Mouse (Mus musculus): ENCODE data around the gene Mfsd1.
A peak's percentile ranks its signal among the peaks of the same experiment; 100 is the strongest.

The Mfsd1 gene

GRCm38 (mm10) chr3:67582273-67583124 lies at the start of gene Mfsd1:
Gene Mfsd1 (plus strand): TSS chr3:67582741.
- DNase-seq (ENCODE audit: low read depth, low spot score) = peak; percentile 95

- DNase-seq (ENCODE audit: low read depth, low spot score) = no peak
Observed at GRCm38 (mm10) chr3:67543630-67544029, 38.9 kb upstream of the Mfsd1 start.

- DNase-seq (ENCODE audit: low read depth, low spot score) = no peak
Observed at GRCm38 (mm10) chr3:67551193-67551592, 31.3 kb upstream of the Mfsd1 start.

GRCm38 (mm10) chr3:67553281-67553680 lies 29.3 kb upstream of the Mfsd1 start:
- DNase-seq (ENCODE audit: low read depth, low spot score) = no peak

- DNase-seq (ENCODE audit: low read depth, low spot score) = no peak
Observed at GRCm38 (mm10) chr3:67553927-67554448, 28.6 kb upstream of the Mfsd1 start.

GRCm38 (mm10) chr3:67555211-67555610 lies 27.3 kb upstream of the Mfsd1 start:
- DNase-seq (ENCODE audit: low read depth, low spot score) = no peak

GRCm38 (mm10) chr3:67557200-67557651 lies 25.3 kb upstream of the Mfsd1 start:
- no peak for DNase-seq (ENCODE audit: low read depth, low spot score)

GRCm38 (mm10) chr3:67557718-67558354 lies 24.7 kb upstream of the Mfsd1 start:
- DNase-seq (ENCODE audit: low read depth, low spot score) = no peak

- DNase-seq (ENCODE audit: low read depth, low spot score) = no peak
Observed at GRCm38 (mm10) chr3:67564731-67565357, 17.7 kb upstream of the Mfsd1 start.

- no peak for DNase-seq (ENCODE audit: low read depth, low spot score)
Observed at GRCm38 (mm10) chr3:67565540-67566227, 16.9 kb upstream of the Mfsd1 start.

- peak; percentile 49 for DNase-seq (ENCODE audit: low read depth, low spot score)
Observed at GRCm38 (mm10) chr3:67568015-67568618, 14.4 kb upstream of the Mfsd1 start.

- DNase-seq (ENCODE audit: low read depth, low spot score) = peak; percentile 39
Observed at GRCm38 (mm10) chr3:67572918-67573317, 9.6 kb upstream of the Mfsd1 start.

GRCm38 (mm10) chr3:67573523-67573922 lies 9.0 kb upstream of the Mfsd1 start:
- no peak for DNase-seq (ENCODE audit: low read depth, low spot score)

- no peak for DNase-seq (ENCODE audit: low read depth, low spot score)
Observed at GRCm38 (mm10) chr3:67576248-67576647, 6.3 kb upstream of the Mfsd1 start.

GRCm38 (mm10) chr3:67576724-67577123 lies 5.8 kb upstream of the Mfsd1 start:
- DNase-seq (ENCODE audit: low read depth, low spot score) = no peak

GRCm38 (mm10) chr3:67583125-67583845 lies 744 bp downstream of the Mfsd1 start:
- DNase-seq (ENCODE audit: low read depth, low spot score) = no peak

GRCm38 (mm10) chr3:67583846-67584186 lies 1.3 kb downstream of the Mfsd1 start:
- DNase-seq (ENCODE audit: low read depth, low spot score) = no peak

GRCm38 (mm10) chr3:67586511-67586910 lies 4.0 kb downstream of the Mfsd1 start:
- DNase-seq (ENCODE audit: low read depth, low spot score) = no peak

GRCm38 (mm10) chr3:67587430-67587829 lies 4.9 kb downstream of the Mfsd1 start:
- no peak for DNase-seq (ENCODE audit: low read depth, low spot score)

GRCm38 (mm10) chr3:67601616-67602138 lies 19.1 kb downstream of the Mfsd1 start:
- DNase-seq (ENCODE audit: low read depth, low spot score) = no peak
